Mouse (Mus musculus): ENCODE measurements around the gene Vmn1r188. TPM values are rescaled to one million over a fixed set of nuclear protein-coding genes. Genes with fewer than 3 reads are reported as not detected.
"Not testable (repeated sequence)": the region's sequence is repeated elsewhere in the genome, so short reads cannot be mapped to it uniquely, and the experiment has no call there.

Vmn1r188 gene
- polyA plus RNA-seq, 1 experiment, result not detected

- no peaks in the 10 kb centered on the region for H3K36me3 ChIP-seq (ENCODE audit: control insufficient read depth, insufficient read depth)
- H3ac ChIP-seq (ENCODE audit: control insufficient read depth, insufficient read length, low read depth), result no peak overlapping the region
- TF ChIP-seq CTCF (IDR thresholded peaks at IDR 0.05; ENCODE audit: control insufficient read depth, insufficient read depth, insufficient read length), result no peak
- no peak for TF ChIP-seq FOSL1 (IDR thresholded peaks at IDR 0.05; ENCODE audit: insufficient read depth, low read length, poor library complexity, severe bottlenecking)
- TF ChIP-seq MYOG (IDR thresholded peaks at IDR 0.05; ENCODE audit: control insufficient read depth, extremely low read depth, insufficient read length), result no peak
- no peak for TF ChIP-seq MYOD1 (IDR thresholded peaks at IDR 0.05; ENCODE audit: control insufficient read depth, insufficient read length, low read depth)
- TF ChIP-seq MAX (IDR thresholded peaks at IDR 0.05), result no peak
- TF ChIP-seq CEBPB (IDR thresholded peaks at IDR 0.05; ENCODE audit: low read depth), result no peak
- no peak for TF ChIP-seq USF1 (IDR thresholded peaks at IDR 0.05; ENCODE audit: low read depth)
- no peak overlapping the region for H3K4me3 ChIP-seq (ENCODE audit: insufficient read depth, poor library complexity, severe bottlenecking)
- H3K79me3 ChIP-seq (ENCODE audit: low read depth), result no peaks in the 10 kb centered on the region
- H3K79me2 ChIP-seq (ENCODE audit: control insufficient read depth, insufficient read depth), result no peaks in the 10 kb centered on the region
- H3K27me3 ChIP-seq (ENCODE audit: control insufficient read depth, insufficient read depth, insufficient read length), result no peaks in the 10 kb centered on the region
Observed at GRCm38 (mm10) chr13:22061422-22061821, 22.8 kb upstream of the Vmn1r188 start.

- no peak overlapping the region for H3K4me3 ChIP-seq (ENCODE audit: insufficient read depth, poor library complexity, severe bottlenecking)
- H3K27me3 ChIP-seq (ENCODE audit: control insufficient read depth, insufficient read depth, insufficient read length), result no peaks in the 10 kb centered on the region
- H3K79me2 ChIP-seq (ENCODE audit: control insufficient read depth, insufficient read depth), result no peaks in the 10 kb centered on the region
- no peaks in the 10 kb centered on the region for H3K79me3 ChIP-seq (ENCODE audit: low read depth)
- H3ac ChIP-seq (ENCODE audit: control insufficient read depth, insufficient read length, low read depth), result no peak overlapping the region
- TF ChIP-seq FOSL1 (IDR thresholded peaks at IDR 0.05; ENCODE audit: insufficient read depth, low read length, poor library complexity, severe bottlenecking) (no peak), MAX (IDR thresholded peaks at IDR 0.05) (no peak), MYOD1 (IDR thresholded peaks at IDR 0.05; ENCODE audit: control insufficient read depth, insufficient read length, low read depth) (no peak), CEBPB (IDR thresholded peaks at IDR 0.05; ENCODE audit: low read depth) (no peak), MYOG (IDR thresholded peaks at IDR 0.05; ENCODE audit: control insufficient read depth, extremely low read depth, insufficient read length) (no peak), CTCF (IDR thresholded peaks at IDR 0.05; ENCODE audit: control insufficient read depth, insufficient read depth, insufficient read length) (no peak), USF1 (IDR thresholded peaks at IDR 0.05; ENCODE audit: low read depth) (no peak)
- H3K36me3 ChIP-seq (ENCODE audit: control insufficient read depth, insufficient read depth), result no peaks in the 10 kb centered on the region
Observed at GRCm38 (mm10) chr13:22063468-22063867, 20.8 kb upstream of the Vmn1r188 start.

GRCm38 (mm10) chr13:22105724-22106123, 21.5 kb downstream of the Vmn1r188 start, which contains the start of gene Vmn1r189:
TSS of gene Vmn1r189 (minus strand) at chr13:22105824.
- H3K79me2 ChIP-seq (ENCODE audit: control insufficient read depth, insufficient read depth); H3K27me3 ChIP-seq (ENCODE audit: control insufficient read depth, insufficient read depth, insufficient read length); H3K36me3 ChIP-seq (ENCODE audit: control insufficient read depth, insufficient read depth); H3ac ChIP-seq (ENCODE audit: control insufficient read depth, insufficient read length, low read depth); H3K79me3 ChIP-seq (ENCODE audit: low read depth); H3K4me3 ChIP-seq (ENCODE audit: insufficient read depth, poor library complexity, severe bottlenecking): not testable (repeated sequence)

- not testable (repeated sequence) for H3K36me3 ChIP-seq (ENCODE audit: control insufficient read depth, insufficient read depth); H3K27me3 ChIP-seq (ENCODE audit: control insufficient read depth, insufficient read depth, insufficient read length); H3K4me3 ChIP-seq (ENCODE audit: insufficient read depth, poor library complexity, severe bottlenecking); H3K79me3 ChIP-seq (ENCODE audit: low read depth); H3K79me2 ChIP-seq (ENCODE audit: control insufficient read depth, insufficient read depth); H3ac ChIP-seq (ENCODE audit: control insufficient read depth, insufficient read length, low read depth)
Observed at GRCm38 (mm10) chr13:22136495-22137293, 52.5 kb downstream of the Vmn1r188 start.

Small RNA genes within 50 kb of the gene (microRNA-seq; reads per million reads assigned to microRNA genes)
- gene Gm26300 (ENCODE audit: borderline microRNAs expressed) (not detected), gene Gm44390 (ENCODE audit: borderline microRNAs expressed) (not detected), gene Gm44486 (ENCODE audit: borderline microRNAs expressed) (not detected)

Other genes with a start within 250 kb of the Vmn1r188 start
- 1.4 TPM for gene Zfp184, start 139.3 kb upstream of the Vmn1r188 start, polyA plus RNA-seq (2012; fragmentation: generic; extraction: Trizol)
- gene Pom121l2, start 103.2 kb upstream of the Vmn1r188 start, polyA plus RNA-seq (2012; fragmentation: generic; extraction: Trizol), result not detected
- gene Prss16, start 74.7 kb upstream of the Vmn1r188 start, polyA plus RNA-seq (2012; fragmentation: generic; extraction: Trizol), result 1.1 TPM
- gene Hist1h2ah, start 48.9 kb upstream of the Vmn1r188 start, polyA plus RNA-seq (2012; fragmentation: generic; extraction: Trizol), result 9.5 TPM
- gene Hist1h2bk, start 48.6 kb upstream of the Vmn1r188 start, polyA plus RNA-seq (2012; fragmentation: generic; extraction: Trizol), result 12.8 TPM
- 31.8 TPM for gene Hist1h4i, start 43.1 kb upstream of the Vmn1r188 start, polyA plus RNA-seq (2012; fragmentation: generic; extraction: Trizol)
- 9.8 TPM for gene Hist1h2ag, start 41.5 kb upstream of the Vmn1r188 start, polyA plus RNA-seq (2012; fragmentation: generic; extraction: Trizol)
- gene Hist1h2bj, start 41.2 kb upstream of the Vmn1r188 start, polyA plus RNA-seq (2012; fragmentation: generic; extraction: Trizol), result 6.8 TPM
- gene Vmn1r189, start 21.4 kb downstream of the Vmn1r188 start, polyA plus RNA-seq (2012; fragmentation: generic; extraction: Trizol), result not detected
- not detected for gene Vmn1r191, start 99.5 kb downstream of the Vmn1r188 start, polyA plus RNA-seq (2012; fragmentation: generic; extraction: Trizol)
- gene Vmn1r192, start 106.7 kb downstream of the Vmn1r188 start, polyA plus RNA-seq (2012; fragmentation: generic; extraction: Trizol), result not detected
- not detected for gene Vmn1r193, start 138.7 kb downstream of the Vmn1r188 start, polyA plus RNA-seq (2012; fragmentation: generic; extraction: Trizol)
- gene Vmn1r194, start 159.8 kb downstream of the Vmn1r188 start, polyA plus RNA-seq (2012; fragmentation: generic; extraction: Trizol), result not detected
- not detected for gene Vmn1r195, start 186.1 kb downstream of the Vmn1r188 start, polyA plus RNA-seq (2012; fragmentation: generic; extraction: Trizol)
- not detected for gene Vmn1r196, start 205.5 kb downstream of the Vmn1r188 start, polyA plus RNA-seq (2012; fragmentation: generic; extraction: Trizol)
- gene Vmn1r197, start 240.1 kb downstream of the Vmn1r188 start, polyA plus RNA-seq (2012; fragmentation: generic; extraction: Trizol), result not detected

All from C2C12 (cell line).